Mouse (Mus musculus): ENCODE measurements around the gene Gm13277.
"Not testable (repeated sequence)": the region's sequence is repeated elsewhere in the genome, so short reads cannot be mapped to it uniquely, and the experiment has no call there.

DNA sequence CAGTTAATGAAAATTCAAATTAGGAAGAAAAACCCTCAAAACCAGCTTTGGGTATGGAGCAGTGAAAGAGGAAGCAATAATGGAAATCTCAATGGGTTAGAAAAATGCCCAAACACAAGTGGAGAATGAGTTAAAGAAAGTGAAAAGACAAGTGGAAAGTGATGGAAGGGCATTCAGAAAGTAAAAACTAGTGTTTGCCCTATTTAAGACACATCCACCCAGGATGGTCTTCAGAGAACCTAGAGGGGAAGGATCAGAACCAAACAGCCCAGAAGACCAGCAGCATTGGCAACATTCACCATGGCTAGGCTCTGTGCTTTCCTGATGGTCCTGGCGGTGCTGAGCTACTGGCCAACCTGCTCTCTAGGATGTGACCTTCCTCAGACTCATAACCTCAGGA, 46.8 kb downstream of the Gm13277 start, which contains the start of gene Ifna5:
- TF ChIP-seq EP300, CTCF (IDR thresholded peaks at IDR 0.05): not testable (repeated sequence)

Measured in lung, postnatal 0 days (tissue).